Mouse (Mus musculus) thymus, adult 2 months (tissue): ENCODE measurements around the gene Slc35f1. TPM values are rescaled to one million over a fixed set of nuclear protein-coding genes. Genes with fewer than 3 reads are reported as not detected.

Experiments used
- DNase-seq: peaks from one replicate; pipeline ENCODE4 v3.0.0; 2021
- H3K27ac ChIP-seq: fragments of 200-500 bp; 2 replicates; pipeline ENCODE4 v1.5.1; 2012; ENCODE audit warnings: low read length, control low read depth; ENCODE audit not compliant: control insufficient read depth, insufficient read depth
- H3K27me3 ChIP-seq: fragments of 200-500 bp; 2 replicates; pipeline ENCODE4 v1.6.1; 2012; ENCODE audit warnings: mild to moderate bottlenecking, low read length, moderate library complexity, mixed read lengths; ENCODE audit not compliant: control insufficient read depth, insufficient read depth
- H3K36me3 ChIP-seq: fragments of 200-500 bp; 2 replicates; pipeline ENCODE4 v1.6.1; 2012; ENCODE audit warnings: mild to moderate bottlenecking, low read length, moderate library complexity; ENCODE audit not compliant: control insufficient read depth, insufficient read depth
- H3K4me1 ChIP-seq: fragments of 200-500 bp; replicated peaks from 2 replicates; pipeline ENCODE4 v1.6.1; 2012; ENCODE audit warnings: low read length; ENCODE audit not compliant: control insufficient read depth, insufficient read depth
- H3K4me3 ChIP-seq: fragments of 200-500 bp; 2 replicates; pipeline ENCODE4 v1.5.1; 2012; ENCODE audit warnings: mild to moderate bottlenecking, low read length, control low read depth, moderate library complexity; ENCODE audit not compliant: control insufficient read depth, insufficient read depth
- CTCF ChIP-seq: fragments of 200-500 bp; IDR thresholded peaks from 2 replicates; pipeline ENCODE4 v1.5.1; 2012; ENCODE audit warnings: mild to moderate bottlenecking, control low read depth, low read length, moderate library complexity, borderline replicate concordance; ENCODE audit not compliant: control insufficient read depth, poor library complexity, insufficient read depth; ENCODE audit errors: extremely low read depth
- POLR2A ChIP-seq: fragments of 200-500 bp; IDR thresholded peaks from 2 replicates; pipeline ENCODE4 v1.6.1; 2012; ENCODE audit warnings: mild to moderate bottlenecking, low read length, control low read depth, moderate library complexity; ENCODE audit not compliant: control insufficient read depth, poor library complexity, insufficient read depth; ENCODE audit errors: extremely low read depth
- WGBS: fragments of 180-500 bp; shearing (Covaris S2); methylation state at CpG from one replicate; pipeline ENCODE4 v1.1.7; 2018; 5-methylcytosine and 5-hydroxymethylcytosine counted together
- polyA plus RNA-seq: library from polyadenylated mRNA; depleted of rRNA; stranded (reverse); fragments of >200 nt; gene quantifications from 2 replicates; pipeline ENCODE4 v1.2.3, GENCODE M21; 2012

Gene Slc35f1
- polyA plus RNA-seq, 1 experiment = 0.22 TPM

DNA sequence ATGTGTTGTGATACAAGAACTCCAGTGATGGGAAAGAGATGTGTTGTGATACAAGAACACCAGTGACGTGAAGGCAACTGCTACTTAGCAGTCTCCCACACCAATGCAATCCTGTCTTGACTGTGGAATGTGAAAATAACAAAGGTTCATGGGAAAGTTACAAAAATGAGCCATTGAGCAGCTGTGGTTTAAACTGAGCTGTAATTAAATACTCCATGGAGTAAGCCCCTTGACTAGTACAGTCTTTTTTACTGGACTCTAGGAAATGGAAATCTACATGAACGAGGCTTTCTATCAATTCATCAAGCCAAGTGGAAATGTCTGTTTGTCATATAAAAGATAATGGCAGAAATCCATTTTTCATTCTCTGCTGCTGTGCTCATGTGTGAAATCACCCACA is 411.1 kb downstream of the Slc35f1 start:
- no peaks in the 10 kb centered on the region for H3K36me3 ChIP-seq
- H3K4me3 ChIP-seq = no peak overlapping the region
- WGBS = 88% methylated on average over 2 of the region's 2 CpGs
- no peak overlapping the region for H3K27ac ChIP-seq
- H3K4me1 ChIP-seq = no peaks in the 10 kb centered on the region
- DNase-seq = no peak
- TF ChIP-seq CTCF (no peak), POLR2A (no peak)
- no peaks in the 10 kb centered on the region for H3K27me3 ChIP-seq

GRCm38 (mm10) chr10:53102423-53102822 is 412.1 kb downstream of the Slc35f1 start:
- H3K4me3 ChIP-seq = no peak overlapping the region
- 89% methylated on average over 2 of the region's 2 CpGs for WGBS
- no peak for DNase-seq
- no peaks in the 10 kb centered on the region for H3K36me3 ChIP-seq
- TF ChIP-seq CTCF (no peak), POLR2A (no peak)
- no peaks in the 10 kb centered on the region for H3K27me3 ChIP-seq
- no peaks in the 10 kb centered on the region for H3K4me1 ChIP-seq
- no peak overlapping the region for H3K27ac ChIP-seq

DNA sequence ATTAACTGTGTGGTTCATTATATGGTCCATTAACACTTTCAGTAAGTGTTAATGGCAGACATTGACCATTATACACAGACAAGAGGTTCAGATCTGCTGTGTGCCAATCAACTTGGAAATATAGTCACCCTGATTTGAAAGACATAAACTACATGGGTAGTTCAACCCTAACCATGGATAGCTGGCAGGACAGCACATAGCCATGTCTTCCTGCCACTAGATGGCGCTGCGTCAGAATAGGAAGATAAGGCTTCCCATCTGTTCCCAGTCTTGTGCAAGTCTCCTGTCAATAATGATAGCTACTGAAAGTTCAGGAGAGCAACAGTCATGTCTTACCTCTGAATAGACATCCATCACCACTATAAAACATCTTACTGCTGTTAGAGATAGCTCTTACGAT is 424.7 kb downstream of the Slc35f1 start:
- Histone ChIP-seq H3K36me3 (no peaks in the 10 kb centered on the region), H3K27ac (no peak overlapping the region), H3K4me3 (no peak overlapping the region), H3K27me3 (no peaks in the 10 kb centered on the region), H3K4me1 (no peaks in the 10 kb centered on the region)
- no peak for TF ChIP-seq POLR2A
- no peak for TF ChIP-seq CTCF
- peak; percentile 18 for DNase-seq
- WGBS = 32% methylated on average over 3 of the region's 3 CpGs

DNA sequence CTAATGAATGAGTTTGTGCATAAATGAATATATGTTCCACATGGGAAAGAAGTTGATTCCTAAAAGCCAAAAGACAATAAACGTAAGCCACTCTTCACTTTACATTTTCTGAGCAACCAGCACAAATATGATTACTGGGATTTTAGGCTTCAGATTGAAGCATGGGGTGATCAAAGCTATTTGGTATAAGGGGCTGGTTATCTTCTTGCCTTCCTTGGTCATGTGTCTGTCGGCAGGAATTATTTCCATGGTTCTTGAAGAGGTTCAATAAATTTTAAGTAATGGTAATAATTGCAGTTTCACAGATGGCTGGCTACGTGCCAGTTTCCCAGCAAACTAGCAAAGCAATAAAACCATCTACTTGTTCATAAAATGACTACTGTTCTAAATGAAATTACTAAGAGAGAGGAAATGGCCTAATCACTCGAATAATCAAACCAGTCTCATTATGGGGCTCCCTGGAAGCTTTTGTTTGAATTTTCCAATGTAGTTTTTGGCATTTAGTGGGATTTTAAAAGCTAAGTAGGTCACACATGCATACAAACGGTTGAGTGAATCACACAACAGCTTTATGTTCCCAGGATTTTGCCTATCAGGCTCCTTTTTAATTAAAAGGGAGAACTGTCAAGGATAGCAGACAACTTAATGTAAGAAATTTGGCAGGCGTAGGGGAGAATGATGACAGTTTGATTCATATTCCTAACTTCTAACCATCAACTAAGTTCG is 425.5 kb downstream of the Slc35f1 start:
- H3K27me3 ChIP-seq = no peaks in the 10 kb centered on the region
- 83% methylated on average over 7 of the region's 7 CpGs for WGBS
- DNase-seq = no peak
- TF ChIP-seq CTCF (no peak), POLR2A (no peak)
- H3K4me1 ChIP-seq = no peaks in the 10 kb centered on the region
- no peak overlapping the region for H3K4me3 ChIP-seq
- no peak overlapping the region for H3K27ac ChIP-seq
- no peaks in the 10 kb centered on the region for H3K36me3 ChIP-seq

- 96% methylated on average over 2 of the region's 2 CpGs for WGBS
- Histone ChIP-seq H3K27ac (no peak overlapping the region), H3K4me3 (no peak overlapping the region), H3K27me3 (no peaks in the 10 kb centered on the region), H3K36me3 (no peaks in the 10 kb centered on the region), H3K4me1 (no peaks in the 10 kb centered on the region)
- TF ChIP-seq POLR2A = no peak
- no peak for TF ChIP-seq CTCF
- no peak for DNase-seq
Observed at GRCm38 (mm10) chr10:53120608-53121007, 430.3 kb downstream of the Slc35f1 start.

DNA sequence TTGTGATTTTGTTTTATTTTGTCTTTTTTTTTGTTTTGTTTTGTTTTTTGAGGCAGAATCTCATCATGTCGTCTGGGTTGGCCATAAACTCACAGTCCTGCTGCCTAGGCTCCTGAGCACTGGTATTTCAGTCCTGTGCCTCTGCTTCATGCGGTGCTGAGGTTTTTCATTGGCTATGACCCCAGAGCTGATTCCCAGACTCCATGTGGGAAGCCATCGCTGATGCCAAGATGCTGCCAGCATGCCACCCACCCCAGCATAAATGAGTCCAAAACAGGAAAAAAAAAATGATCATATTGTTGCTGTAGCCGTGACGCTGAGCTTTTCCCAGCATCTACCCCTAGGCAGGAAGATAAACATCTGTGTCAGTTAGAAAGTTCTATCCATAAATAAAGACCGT is 434.0 kb downstream of the Slc35f1 start:
- Histone ChIP-seq H3K36me3 (no peaks in the 10 kb centered on the region), H3K4me1 (no peaks in the 10 kb centered on the region), H3K27me3 (no peaks in the 10 kb centered on the region), H3K27ac (no peak overlapping the region), H3K4me3 (no peak overlapping the region)
- DNase-seq = no peak
- TF ChIP-seq CTCF (no peak), POLR2A (no peak)
- WGBS = 92% methylated on average over 6 of the region's 6 CpGs

DNA sequence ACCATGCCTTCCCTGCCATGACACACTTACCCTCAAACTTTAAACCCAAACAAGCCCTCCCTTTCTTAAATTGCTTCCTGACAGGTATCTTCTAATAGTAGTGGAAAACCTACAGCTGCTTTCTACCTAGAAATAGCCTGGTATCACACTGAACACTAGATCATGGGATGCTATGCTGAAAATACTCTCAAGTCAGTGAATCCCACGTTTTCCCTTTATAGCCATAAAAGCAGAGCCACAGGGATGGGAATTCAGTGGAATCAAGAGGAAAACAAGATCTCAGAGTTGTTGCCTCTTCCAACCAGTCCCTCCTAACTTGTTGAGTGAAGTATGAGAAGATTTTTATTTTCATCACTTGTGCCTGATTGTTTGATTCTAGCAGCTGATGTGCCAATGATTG is 442.4 kb downstream of the Slc35f1 start:
- Histone ChIP-seq H3K36me3 (no peaks in the 10 kb centered on the region), H3K27me3 (no peaks in the 10 kb centered on the region), H3K4me3 (no peak overlapping the region), H3K27ac (no peak overlapping the region), H3K4me1 (no peaks in the 10 kb centered on the region)
- 86% methylated on average over 1 of the region's 1 CpGs for WGBS
- TF ChIP-seq CTCF (no peak), POLR2A (no peak)
- no peak for DNase-seq
